In the genomic region with DNA sequence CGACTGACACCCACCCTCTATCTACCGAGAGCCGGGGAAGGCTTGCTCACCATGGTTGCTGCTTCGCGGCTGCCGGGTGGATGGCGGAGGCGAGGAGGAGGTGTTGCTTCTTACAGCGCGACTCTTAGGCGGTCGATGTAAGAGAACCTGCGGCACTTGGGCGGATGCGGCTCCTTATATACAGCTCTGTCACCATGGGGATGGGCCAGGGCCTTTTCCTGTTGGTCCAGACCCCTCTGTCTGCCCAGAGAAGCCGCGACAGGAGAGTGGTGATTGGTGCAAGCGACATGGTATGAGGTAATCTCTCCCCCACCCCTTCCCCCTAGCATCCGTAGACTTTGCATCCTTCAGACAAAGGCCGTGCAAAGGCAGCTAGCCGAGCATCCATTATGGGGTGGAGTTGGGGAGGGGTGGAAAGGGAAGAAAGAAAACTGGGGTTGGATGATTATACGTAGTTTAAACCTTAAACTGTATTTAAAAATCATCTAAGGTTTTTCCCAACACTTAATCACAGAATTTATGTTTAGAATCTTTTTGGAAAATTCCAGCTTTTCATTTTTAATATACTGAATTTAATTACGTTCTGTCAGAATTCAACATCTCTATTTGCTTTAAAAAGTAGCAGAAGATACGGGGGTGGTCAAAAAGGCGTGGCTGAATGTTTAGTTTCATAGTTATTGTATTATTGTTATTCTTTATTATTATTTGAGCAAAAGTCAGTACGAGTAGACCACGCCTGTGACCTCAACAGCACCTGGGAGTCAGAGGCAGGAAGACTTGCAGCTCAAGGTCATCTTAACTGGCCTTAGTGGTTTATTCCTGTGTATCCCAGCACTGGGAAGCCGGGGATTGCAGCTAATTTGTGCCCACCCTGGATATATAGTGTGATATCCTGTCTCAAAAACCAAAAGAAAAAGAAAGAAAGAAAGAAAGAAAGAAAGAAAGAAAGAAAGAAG, we compare ENCODE assay signal across 1 mouse cellular context.
A peak's percentile ranks its signal among the peaks of the same experiment; 100 is the strongest.
TF ChIP-seq lines count a peak whose summit lies in the region.

A gene (minus strand): TSS at position 151 of the 956 bp plus-strand sequence.
A gene (minus strand): TSS at position 303 of the 956 bp plus-strand sequence.

TF ChIP-seq in myocyte, 11 proteins besides CTCF, POLR2A, EP300 and RAD21 (continued from another document):
- TF ChIP-seq CEBPB (IDR thresholded peaks at IDR 0.05; ENCODE audit: insufficient read depth, poor library complexity, severe bottlenecking) (0 out of 2 replicates have a peak, but pooled peaks have one; percentile 43), TCF12 (IDR thresholded peaks at IDR 0.05; ENCODE audit: insufficient read depth, poor library complexity, severe bottlenecking) (no peak), REST (IDR thresholded peaks at IDR 0.05; ENCODE audit: insufficient read depth, insufficient read length) (peak; percentile 45), SRF (IDR thresholded peaks at IDR 0.05; ENCODE audit: control insufficient read depth, insufficient read length, low read depth) (peak; percentile 21)
